Mouse (Mus musculus) T-helper 2 cell (primary cell): ENCODE measurements around the gene Rgs19.

Experiments used
- in situ Hi-C: fragments of 300-600 bp; cut with MboI, MseI; formaldehyde crosslinking; loops from one replicate; pipeline ENCODE4 v1.15.1; 2025; ENCODE audit warnings: high pct_unique_total_duplicates

Rgs19 gene

DNA sequence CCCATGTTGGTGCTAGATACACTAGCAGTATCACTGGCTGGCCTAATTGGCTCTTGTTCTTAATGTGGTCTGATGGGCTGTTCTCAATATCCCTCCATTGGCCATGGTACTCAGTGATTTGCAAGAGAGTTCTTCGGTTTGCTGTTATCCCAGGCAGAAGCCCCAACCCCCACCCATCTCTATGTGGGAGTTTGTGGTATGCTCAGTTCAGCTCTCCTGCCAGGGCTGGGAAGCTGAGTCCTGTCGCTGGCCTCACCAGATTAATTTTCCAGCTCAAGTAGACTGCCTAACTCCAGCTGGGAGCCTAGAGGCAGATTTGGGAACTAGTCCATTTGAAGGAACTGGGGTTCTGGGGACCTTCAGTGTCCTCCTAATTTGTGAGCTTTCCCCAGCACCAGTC is 36.3 kb downstream of the Rgs19 start:
- in situ Hi-C loops = no loop called here

DNA sequence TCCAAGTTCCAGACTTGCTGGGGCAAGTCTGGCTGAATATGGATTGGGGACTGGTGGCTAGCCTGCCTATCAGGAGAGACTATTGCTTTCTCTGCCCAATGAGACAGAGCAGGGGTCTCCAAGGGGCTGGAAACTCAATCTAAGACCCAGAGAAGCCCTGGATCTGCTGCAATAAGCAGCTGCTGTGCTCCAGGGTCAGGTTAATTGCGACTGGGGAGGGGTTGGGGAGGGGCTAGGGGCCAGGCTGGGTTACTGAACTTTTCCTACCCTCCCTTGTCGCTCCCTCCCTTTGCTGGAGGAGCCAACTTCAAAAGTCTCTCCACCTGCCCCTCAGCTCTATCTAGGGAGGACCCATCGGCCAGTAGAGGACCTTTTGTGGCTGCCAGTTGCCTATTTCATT is 37.0 kb downstream of the Rgs19 start, which contains the start of gene Gm29797:
Gene Gm29797 (plus strand): TSS at position 301 of the 400 bp plus-strand sequence.
- in situ Hi-C loops = no loop called here

DNA sequence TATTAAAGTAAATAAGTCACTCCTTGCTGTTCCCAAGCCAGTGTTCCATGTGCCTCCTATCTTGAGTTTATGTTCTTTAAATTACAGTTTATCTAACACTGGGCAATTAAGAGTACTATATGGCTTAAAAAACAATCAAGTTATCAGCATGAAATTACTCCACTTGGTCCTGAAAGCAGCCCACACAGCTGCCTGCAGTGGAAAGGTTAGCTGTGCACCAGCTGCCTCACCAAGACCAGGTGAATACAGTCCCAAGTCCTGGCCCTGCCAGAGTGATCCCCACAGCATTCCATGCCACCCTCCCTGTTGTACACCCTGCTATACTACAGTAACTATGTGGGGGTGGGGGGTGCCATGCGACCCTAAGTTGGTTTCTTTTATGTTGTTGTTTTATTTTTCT is 40.3 kb downstream of the Rgs19 start:
- in situ Hi-C loops = no loop called here

DNA sequence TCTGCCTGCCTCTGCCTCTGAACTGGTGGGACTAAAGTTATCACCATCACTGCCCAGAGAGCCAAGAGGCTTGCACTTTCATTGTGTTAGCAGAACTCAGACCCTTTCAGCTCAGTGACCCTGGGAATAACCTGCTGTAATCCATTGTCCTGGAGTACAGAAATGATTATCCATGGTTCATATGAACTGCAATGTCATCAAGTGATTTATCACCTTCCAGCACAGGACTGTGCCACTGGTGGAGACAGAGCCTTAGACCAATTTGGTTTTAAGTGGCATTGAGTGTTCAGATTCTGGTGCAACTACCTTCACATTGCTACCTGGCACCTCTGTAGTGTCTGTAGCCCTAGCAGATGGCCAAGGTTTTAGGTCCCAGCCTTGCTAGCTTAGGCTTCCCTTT is 40.7 kb downstream of the Rgs19 start:
- in situ Hi-C loops = no loop called here

DNA sequence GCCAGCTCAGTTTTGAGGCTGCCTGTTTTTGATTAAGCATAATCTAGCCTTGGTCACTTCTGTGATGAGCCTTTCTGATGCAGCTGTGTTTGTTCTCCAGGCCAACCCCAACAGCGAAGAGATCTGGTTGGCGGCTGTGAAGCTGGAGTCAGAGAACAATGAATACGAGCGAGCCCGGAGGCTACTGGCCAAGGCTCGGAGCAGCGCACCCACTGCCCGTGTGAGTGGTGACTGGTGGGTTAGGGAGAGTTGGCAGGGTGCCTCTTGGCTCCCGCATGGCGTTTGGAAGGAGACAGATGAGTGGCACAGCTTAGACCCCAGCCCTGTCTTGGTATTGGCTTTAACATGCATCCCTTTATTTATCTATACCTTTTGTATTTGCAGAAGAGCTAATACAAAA is 44.9 kb downstream of the Rgs19 start:
- in situ Hi-C loops = no loop called here

DNA sequence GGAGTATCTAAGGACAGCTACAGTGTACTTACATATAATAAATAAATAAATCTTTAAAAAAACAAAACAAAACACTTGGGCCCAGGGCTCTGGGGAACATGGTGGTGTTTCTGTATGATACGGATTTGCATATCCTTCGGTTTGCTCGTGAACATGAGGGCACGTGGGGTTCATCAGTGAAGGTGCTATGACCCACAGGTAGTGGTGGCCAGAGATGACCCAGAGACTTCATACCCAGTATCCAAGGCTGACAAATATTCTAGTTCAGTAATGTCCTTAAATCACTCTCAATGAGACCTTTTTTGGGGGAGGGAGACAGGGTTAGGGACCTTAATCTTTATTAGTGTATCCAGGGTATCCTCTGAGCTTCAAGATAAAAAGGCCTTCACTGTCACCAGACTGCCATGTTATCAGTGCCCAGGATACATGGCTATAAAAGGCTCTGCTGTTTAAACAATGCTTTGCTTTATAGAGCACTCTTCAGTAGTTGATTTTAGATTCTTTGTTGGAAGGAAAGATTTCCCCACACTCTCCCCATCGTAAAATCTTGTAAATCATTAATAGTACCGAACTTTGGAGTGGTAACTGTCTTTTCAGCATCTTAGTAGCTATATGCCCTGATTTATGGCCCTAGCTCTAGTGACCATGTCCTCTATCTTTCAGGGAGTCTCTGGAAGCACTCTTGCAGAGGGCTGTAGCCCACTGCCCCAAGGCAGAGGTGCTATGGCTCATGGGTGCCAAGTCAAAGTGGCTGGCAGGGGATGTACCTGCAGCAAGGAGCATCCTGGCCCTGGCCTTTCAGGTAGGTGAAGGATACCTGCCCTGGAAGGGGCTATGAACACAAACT is 46.9 kb downstream of the Rgs19 start:
- in situ Hi-C loops = no loop called here

DNA sequence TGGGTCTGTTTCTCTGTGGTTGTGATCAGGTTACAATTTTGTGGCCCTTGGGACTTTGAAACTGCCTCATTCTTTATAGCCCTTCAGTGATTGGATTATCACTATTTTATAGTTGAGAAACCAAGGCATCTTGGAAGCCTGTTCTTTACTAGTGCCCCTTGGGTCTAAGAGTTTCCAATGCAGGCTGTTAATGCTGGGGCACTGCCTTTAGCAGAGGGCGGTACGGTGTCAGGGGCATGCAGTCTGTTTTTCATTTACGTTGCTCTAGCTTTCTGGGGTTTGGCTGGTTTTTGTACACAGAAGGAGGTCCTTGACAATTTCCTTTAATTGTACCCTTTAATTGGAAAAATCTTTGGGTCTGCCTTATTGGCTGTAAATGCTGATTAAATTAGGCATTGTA is 48.1 kb downstream of the Rgs19 start:
- in situ Hi-C loops = no loop called here

DNA sequence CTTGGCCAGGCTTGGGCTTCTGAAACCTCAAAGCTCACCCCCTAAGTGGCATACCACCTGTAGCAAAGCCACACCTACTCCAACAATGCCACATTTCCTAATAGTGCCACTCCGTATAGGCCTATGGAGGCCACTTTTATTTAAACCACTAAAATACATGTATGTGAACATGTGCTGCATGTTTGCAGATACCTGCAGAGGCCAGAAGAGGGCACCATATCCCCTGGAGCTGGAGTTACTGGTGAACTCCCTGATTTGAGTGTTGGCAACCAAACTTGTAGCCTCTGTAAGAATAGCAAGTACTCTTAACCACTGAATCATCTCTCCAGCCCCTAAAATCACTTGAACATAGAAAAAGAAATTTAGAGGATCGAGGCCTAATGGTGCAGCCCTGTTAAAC is 49.4 kb downstream of the Rgs19 start:
- in situ Hi-C loops = loop anchor here (5.0 kb wide), 1 partner anchor 53 kb away; the partner anchor contains the start of gene Lkaaear1
